Mouse (Mus musculus): Measurements from ENCODE around the gene Nmnat2. TPM values are rescaled to one million over a fixed set of nuclear protein-coding genes. Genes with fewer than 3 reads are reported as not detected.
"Not testable (repeated sequence)": the region's sequence is repeated elsewhere in the genome, so short reads cannot be mapped to it uniquely, and the experiment has no call there.

The Nmnat2 gene
- total RNA-seq, 2 experiments from 2014 or later, result 0.99 to 1.9 TPM

DNA sequence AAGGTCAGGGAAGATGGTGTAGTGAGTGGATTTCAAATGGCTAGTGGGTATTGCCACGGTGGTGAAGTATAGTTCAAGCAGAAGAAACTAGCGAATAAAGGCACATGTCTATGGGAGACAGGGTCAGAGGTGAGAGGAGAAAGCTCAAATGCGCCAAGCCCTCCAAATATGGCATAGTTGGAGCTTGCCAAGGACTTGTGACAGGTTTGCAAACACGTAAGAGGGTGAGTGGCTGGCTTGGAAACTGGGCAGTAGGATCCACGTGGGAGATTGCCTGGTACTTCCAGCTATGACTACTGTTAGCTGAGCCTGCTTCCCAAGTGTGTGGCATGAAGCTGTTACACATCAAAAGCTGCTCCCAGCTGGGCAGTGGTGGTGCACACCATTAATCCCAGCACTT is 96.7 kb downstream of the Nmnat2 start:
- DNase-seq (ENCODE audit: low spot score in 2 of 2), result no peak

DNA sequence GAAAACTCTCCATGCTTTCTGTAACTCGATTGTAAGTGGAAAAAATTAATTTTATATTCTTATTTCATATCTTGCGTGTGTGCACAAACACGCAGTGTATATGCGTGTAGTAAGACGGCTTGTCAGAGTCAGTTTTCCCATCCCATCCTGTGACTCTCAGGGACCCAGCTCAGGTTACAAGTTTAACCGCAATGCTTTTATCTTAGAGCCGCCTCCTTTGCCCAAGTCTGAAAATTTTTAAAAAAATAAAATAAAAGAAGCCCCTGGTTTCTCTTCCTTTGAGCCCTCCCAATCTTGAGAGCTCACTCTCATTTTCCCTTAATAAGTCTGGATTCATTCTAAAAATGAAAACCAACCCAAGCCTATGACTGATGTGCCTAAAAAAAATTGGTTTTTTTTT is 98.8 kb downstream of the Nmnat2 start:
- no peak for DNase-seq (ENCODE audit: low spot score in 2 of 2)

DNA sequence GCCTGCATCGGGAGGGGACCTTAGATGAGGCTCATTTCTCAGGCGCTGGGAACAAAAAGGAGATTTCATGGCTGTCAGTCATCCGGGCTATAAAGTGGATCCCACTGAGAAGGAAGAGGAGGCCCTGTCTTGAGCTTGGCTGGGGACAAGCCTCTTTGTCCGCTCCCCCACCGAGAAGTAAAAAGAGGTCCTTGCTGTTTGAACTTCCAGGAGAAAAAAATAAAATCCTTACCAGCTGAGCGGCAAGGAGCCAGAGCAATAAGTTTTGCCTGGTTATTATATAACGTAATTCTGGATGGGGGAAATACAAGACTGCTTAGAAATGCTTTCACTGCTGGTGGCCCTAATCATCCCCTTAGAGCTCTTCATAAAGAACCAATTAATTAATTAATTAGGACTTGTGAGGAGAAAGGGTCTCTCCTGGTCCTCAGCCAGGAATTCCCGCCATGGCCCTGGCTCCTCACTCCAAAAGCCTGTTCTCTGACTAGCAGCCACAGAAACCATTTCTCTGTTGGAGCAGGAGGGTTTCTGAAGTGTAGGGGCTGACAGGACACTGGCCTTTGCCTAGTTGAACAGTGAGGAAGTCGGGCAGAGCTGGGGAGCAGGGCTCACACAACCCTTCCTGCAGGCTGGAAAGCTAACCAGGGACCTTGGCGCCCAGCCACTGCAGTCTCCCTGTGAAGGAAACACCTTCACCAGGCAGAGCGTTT is 99.5 kb downstream of the Nmnat2 start:
- no peak for DNase-seq (ENCODE audit: low spot score in 2 of 2)

DNA sequence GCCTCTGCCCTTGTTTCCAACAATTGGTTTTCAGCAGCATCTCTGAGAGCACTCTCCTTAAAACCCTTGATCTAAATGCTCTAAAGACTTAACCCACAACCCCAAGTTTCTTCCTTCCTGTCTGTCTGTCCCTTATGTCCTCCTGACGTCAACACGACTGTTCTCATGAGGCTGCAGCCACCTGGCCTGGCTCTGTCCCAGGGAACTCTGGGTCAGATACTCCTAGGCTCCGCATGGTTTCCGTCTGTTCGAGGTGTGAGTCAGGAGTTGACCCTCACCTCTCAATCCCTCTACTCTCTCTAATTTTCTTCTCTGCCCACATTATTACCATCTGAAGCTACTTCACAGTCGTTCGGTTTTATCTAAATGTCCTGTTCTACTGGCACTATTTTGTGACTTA is 103.5 kb downstream of the Nmnat2 start:
- no peak for DNase-seq (ENCODE audit: low spot score in 2 of 2)

DNA sequence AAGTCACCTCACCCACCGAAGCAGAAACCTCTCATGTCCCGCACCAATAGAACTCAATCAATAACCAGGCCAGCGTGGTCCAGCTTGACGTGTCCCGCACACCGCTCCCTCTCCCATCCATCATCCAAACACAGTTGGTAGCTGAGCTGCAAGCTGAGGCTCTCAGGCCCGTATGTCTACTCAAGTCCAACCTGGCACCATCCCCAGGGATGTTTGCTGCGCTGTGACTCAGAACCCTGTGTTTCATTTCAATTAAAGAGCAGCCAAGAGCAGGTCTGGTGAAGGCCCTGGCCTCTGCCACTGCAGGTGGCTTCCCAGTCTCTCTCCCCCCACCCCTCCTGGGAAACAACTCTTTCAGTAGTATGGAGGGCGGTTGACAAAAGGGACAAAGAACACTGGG is 104.8 kb downstream of the Nmnat2 start:
- no peak for DNase-seq (ENCODE audit: low spot score in 2 of 2)

DNA sequence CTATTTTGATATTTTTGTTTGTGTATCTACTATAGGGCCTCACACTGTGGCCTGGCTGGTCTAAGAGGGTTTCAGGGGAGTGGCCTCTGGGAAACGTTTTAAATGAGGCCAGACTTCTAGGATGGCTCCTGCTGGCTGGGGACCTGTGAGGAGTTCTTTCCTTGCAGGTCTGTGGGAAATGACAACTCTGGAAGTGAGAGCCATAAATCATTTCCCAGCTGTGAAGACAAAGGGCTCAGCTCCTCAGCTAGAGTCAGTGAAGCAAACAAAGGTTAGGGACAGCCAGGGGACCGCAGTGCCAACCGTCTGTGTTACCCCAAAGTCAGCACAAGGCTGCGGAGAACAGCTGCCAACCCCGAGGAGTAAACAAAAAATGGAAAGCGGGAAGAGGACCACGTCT is 107.8 kb downstream of the Nmnat2 start:
- no peak for DNase-seq (ENCODE audit: low spot score in 2 of 2)

DNA sequence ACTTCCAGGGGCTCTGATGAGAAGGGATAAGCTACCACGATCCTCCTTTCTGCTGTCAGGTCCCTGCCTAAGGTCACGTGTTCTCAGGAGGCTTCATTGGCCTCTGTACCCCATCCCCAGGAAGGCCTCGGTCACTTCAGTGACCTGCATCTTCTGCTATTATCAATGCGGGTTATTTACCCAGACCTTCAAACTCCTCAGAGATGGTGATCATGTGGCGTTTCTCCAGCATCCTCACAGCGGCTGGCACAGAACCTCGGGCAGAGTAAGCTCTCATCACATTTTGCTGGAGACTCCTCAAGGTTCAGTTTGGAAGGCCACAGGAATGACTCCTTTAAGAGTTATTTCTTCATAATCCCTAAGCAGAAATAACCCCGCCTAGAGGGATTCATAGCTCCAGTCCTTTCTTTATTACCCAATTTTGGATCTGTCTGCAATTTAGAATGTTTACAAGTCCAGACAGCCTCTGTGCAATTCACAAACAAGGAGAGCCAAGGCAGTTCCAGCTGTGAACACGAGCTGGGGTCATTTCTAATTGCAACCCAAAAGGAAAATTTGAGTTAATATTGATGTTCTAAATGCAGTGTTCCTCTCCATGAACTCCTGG is 110.1 kb downstream of the Nmnat2 start:
- no peak for DNase-seq (ENCODE audit: low spot score in 2 of 2)

DNA sequence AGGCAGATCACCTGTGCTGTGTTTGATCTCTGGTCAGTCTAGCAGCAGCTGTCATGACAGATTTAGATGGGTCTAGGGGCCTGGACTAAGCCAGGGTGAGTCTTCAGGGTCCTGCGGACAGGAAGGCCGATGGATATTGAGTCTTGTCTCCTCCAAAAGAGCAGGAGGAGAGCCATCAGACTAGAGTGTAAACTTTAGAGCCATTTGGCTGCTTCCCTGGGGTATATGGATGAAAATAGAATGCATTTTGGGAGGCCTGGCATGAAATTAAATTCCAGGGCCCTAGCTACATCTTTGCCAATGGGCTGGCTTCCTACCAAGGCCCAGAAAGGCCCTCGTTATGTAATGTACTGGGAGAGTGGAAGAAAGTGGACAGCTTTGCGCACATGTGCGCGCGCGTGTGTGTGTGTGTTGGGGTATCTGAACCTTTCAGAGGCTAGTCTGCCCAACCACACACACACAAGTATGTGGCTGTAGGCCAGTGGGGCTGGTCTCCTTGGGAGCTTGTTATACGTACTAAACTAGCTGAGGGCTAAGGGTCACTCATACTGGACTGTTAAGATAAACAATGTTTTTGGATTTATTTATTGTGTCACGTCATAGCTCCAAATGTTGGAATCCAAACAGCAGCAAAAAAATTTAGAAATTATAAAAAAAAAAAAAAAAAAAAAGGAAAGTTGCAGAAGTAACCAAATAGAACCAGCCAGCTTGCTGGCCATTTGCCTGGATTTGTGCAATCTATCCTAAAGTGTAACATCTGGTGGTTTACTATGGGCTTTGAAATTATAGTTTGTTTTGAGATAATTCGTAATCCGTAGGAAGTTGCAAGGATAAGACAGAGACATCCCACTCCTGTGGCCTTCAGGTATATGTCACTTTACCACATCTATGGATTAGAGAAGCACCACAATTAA is 110.9 kb downstream of the Nmnat2 start:
- DNase-seq (ENCODE audit: low spot score in 2 of 2), result peak in 1 of 2 experiments; percentile 44

DNA sequence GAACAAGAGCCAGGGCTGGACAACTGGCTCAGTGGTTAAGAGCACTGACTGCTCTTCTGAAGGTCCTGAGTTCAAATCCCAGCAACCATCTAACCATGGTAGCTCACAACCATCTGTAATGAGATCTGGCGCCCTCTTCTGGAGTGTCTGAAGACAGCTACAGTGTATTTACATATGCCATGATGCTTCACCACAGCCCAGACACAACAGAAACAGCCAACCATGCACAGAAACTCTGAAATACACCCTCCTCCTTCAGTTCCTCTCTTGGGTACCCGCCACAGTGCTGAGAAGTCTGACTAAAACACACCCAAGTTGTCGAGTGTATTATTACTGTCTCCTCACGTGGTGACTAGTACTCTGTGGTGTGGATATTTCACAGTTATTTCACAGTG is 111.6 kb downstream of the Nmnat2 start:
- no peak for DNase-seq (ENCODE audit: low spot score in 2 of 2)

DNA sequence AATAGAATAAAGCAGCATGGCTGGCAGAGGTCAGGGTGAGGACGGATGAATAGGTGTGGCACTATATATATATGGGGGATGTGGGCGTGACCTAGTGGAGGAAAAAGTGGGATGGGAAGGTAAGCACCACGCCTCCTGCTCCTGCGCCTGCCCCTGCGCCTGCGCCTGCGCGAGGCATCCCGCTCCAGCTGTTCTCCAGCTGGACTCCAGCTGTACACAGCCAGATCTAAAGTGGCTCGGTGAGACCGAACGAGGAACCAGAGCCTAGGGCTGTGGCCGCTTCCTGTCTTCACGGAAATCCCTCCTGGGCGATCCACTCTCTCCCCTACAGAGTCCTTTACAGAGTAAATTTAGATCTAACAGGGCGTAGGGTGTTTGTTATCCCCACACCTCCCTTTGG is 116.8 kb downstream of the Nmnat2 start:
- DNase-seq (ENCODE audit: low spot score in 2 of 2), result no peak

DNA sequence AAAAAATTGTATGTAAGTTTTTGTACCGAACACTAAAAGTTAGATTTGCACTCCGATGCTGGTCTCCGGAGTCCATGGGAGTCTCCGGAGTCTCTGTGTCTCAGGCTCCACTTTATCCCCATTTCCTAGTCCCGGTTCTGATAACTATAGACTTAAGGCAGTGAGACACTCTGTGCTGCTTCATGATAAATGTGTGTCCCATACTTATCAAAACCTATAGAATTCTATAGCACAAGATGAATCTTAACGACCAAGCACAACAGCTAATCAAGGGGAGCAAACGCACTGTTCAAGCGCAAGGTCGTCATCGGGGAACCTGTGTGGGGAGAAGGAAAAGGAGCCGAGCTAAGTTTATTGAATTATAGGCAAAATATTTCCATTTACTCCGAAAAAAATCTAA is 117.2 kb downstream of the Nmnat2 start:
- no peak for DNase-seq (ENCODE audit: low spot score in 2 of 2)

DNA sequence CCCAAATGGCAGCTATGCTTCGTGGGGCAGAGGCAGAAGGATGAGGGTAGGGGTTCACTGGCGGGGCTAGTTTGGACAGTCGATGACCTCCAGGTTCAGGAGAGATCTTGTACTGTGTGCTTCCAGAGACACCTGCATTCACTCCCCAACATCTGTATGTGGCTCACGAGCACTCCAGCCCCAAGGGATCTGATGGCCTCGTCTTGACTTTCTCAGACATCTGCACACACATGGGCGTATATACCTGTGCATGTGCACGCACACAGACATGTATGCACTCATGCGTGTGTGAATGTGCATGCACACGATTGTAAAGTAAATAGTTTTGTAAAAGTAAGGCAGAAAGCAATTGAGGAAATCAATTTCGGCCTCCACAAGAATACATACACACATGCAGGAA is 117.9 kb downstream of the Nmnat2 start:
- no peak for DNase-seq (ENCODE audit: low spot score in 2 of 2)

DNA sequence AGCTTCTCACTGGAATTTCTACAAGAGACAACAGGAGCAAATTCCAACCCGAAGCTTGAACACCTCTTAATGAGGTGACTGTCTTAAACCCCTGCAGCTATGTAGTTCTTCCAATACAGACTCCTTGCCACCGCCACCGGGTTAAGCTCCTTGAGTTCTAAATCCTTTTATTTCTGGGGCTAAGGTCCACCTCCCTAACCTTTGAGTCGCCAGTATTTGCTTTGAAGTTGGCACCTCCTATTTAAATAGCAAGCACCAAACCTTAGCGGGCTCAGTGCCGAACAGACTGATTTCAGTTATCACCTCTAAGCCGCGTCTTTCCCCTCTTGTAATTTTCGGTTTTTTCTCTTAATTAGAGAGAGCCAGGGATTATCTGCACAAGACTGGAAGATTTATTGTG is 118.6 kb downstream of the Nmnat2 start:
- no peak for DNase-seq (ENCODE audit: low spot score in 2 of 2)

DNA sequence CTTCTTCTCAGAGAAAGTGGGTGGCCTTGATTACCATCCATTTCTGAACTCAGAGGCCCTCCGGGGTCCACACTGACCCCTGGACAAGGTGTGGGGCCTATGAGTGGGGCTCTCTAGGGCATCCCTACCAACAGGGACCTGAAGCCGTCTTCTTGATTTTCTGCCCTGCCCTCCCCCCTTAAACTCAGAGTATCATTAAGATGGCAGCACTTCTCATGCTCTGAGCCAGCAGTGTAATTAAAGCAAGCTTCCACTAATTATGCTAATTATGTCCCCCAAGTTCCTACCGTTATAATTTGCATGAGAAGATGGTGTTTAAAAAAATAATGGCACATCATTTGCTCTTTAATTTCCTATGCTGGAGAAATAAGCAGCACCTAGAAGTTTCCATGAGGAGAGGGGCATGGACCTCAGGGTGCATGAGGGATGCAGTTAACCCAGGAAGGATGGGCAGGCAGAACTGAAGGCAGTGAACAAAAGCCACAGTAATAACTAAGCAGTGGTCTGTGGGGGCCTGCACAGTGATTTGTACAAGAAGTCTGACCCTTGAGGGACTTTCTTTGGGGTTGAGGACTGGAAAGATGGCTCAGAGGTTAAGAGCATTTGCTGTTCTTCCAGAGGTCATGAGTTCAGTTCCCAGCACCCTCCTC is 120.4 kb downstream of the Nmnat2 start:
- no peak for DNase-seq (ENCODE audit: low spot score in 2 of 2)

DNA sequence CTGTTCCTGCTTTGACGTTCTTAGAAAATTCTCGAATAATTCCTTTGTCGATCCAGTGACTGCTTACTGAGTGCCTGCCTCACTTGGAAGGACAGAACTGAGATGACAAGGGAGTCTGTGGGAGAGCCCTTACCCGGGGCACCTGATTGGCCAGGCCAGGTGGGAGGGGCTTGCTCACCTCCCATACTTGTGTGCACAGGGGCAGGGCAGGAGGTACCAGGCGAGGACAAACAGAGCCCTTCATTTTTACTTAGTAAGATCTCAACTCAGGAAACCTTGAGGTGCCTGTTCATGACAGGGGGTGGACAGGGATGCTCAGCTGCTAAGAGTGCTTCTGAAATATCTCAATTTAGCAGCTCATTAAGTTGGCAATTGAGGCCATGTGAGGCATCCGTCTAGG is 121.2 kb downstream of the Nmnat2 start:
- DNase-seq (ENCODE audit: low spot score in 2 of 2), result no peak

DNA sequence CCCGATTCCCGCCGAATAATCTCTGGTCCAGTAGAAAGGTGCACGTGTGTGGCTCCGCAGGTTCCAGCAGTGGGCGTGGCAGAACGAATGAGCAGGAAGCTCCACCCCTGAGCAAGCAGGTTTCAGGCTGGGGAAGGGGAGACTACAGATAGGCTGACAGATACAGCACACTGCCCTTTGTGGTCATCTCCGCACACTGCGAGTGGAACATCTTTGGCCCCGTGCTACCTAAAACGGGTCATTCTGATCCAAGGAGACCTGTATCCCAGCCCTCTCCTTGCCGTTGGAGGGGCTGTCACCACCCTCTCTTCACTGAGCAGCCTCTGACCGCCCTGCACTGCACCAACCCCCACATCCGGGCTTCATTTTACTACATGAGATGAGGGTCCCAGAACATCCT is 128.4 kb downstream of the Nmnat2 start:
- DNase-seq (ENCODE audit: low spot score in 2 of 2), result not testable (repeated sequence)

DNA sequence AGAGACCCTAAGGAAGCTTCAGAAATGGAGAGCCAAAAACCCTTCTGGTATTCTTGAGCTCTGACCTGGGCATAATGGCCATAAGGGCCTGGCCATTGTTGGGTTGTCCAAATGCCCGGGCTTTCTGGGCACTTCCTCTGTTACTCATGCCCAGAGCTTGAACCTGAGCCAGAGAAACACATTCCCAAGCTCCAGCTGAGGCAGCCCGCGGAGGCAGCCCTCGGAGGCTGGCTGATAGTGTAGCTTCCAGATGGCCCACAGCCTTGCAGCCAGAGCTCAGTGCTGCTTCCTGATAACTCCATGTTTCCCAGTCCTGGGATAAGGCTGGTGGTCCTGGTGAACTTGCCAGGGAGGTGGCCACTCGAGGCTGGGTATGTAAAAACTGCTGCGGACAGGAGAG is 129.4 kb downstream of the Nmnat2 start:
- no peak for DNase-seq (ENCODE audit: low spot score in 2 of 2)

DNA sequence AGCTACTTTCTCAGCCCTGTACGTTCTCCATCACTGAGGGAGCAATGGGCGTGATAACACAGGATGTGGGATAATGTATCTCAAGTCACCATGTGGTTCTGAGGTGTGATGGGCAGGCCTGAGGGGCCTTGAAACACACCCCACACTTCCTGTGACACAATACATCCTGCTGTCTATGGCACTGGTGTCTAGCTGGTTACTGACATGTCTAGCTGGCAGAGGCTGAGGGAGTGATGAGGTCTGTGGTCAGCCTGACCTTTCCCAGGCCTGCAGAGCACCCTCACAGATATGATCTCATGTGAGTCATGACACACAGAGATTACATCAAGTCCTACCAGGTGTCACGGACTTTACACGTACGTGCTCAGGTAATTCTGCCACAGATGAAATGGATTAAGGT is 130.4 kb downstream of the Nmnat2 start:
- no peak for DNase-seq (ENCODE audit: low spot score in 2 of 2)

DNA sequence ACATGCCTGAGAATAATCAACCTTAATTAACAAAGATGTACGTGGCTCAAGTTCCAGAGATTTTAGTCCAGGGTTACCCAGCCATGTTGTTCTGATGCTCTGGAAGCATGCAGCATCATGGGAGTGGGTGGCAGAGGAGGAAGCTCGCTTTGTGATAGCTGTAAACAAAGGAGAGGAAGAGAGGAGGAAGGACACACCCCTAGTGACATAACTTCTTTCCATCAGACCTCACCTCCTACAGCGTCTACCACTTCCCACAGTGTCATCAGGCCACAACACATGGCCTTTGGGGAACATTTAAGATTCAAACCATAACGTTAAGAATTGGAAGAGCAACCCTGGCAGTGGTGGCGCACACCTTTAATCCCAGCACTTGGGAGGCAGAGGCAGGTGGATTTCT is 133.0 kb downstream of the Nmnat2 start:
- no peak for DNase-seq (ENCODE audit: low spot score in 2 of 2)

DNA sequence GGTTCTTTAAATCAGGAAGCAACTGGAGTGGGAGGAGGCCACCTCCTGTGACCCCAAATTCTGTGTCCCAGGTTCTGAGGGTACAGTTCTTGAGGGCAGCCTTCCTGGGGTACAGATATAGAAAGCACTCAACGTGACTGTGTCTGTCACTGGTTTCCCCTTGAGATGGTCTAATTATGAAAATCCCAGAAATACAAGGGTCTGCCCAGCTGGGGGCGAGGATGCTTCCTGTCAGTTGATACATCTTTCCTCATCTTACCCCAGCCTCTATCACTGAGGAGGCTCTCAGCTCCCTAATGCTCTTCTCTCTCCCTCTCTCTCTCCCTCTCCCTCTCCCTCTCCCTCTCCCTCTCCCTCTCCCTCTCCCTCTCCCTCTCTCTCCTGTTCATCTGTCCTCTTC is 135.3 kb downstream of the Nmnat2 start:
- no peak for DNase-seq (ENCODE audit: low spot score in 2 of 2)

DNA sequence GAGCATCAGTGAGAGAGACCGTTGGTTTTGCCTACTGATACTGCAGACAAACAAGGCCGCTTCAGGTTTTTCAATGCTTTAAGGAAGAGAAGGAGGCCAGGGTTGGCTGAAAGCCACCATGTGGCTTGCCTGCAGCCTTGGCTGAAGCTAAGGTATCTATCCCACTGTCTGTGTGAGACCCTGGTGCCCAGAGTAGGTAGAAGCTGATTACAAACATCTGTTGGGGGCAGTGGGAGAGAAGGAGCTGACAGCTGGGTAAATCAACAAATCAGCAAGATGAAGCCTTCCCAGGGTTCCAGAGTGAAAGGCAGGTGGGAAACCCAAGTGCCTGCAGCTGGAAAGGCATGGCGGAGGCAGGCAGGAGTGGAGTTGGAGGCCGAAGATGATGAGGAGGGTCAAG is 136.0 kb downstream of the Nmnat2 start:
- DNase-seq (ENCODE audit: low spot score in 2 of 2), result no peak
